Mouse (Mus musculus): ENCODE measurements around the gene Muc1.

The Muc1 gene

DNA sequence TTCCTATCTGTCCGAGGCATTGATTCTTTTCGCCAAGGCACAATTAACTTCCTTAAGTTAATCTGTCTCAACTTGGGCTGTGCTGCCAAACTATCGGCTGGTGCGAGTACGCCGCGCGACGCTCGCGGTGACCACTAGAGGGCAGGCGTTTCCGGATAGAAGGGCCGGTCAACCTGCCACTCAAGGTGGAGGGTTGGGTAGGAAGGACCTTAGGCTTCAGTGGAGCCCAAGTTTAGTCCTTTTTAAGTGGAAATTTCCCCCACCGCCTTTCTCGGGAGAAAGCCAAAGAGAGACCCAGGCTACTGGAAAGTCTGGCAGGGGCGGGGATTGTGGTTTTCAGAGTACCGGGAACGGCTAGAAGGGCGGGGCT, 692 bp upstream of the Muc1 start:
- in situ Hi-C loops (cut with MboI; ENCODE audit: unreplicated experiment in 2 of 2), result loop anchor here in 1 of 2 experiments (10.0 kb wide), 1 partner anchor 283 kb away; no protein-coding TSS in a partner anchor

DNA sequence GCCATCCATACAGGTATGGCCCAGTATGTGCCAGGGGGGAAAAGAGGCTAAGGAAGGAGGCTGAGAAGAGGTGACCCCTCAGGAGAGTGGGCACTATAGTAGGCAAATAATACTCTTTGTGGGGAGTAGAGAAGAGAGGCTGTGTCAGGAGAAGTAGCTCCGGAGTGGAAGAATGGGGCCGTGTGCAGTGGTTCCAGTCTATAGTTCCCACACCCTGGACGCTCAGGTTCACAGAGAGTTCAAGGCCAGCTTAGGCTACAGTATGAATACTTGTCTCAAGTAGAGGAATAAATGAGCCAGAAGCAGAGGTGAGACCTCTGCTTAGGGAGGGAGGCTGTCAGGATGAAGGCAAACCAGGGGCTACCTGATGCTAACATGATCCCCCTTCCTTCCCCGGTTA, 419 bp downstream of the Muc1 start:
- in situ Hi-C loops (cut with MboI; ENCODE audit: unreplicated experiment in 2 of 2), result loop anchor here in 1 of 2 experiments (10.0 kb wide), 1 partner anchor 284 kb away; no protein-coding TSS in a partner anchor

DNA sequence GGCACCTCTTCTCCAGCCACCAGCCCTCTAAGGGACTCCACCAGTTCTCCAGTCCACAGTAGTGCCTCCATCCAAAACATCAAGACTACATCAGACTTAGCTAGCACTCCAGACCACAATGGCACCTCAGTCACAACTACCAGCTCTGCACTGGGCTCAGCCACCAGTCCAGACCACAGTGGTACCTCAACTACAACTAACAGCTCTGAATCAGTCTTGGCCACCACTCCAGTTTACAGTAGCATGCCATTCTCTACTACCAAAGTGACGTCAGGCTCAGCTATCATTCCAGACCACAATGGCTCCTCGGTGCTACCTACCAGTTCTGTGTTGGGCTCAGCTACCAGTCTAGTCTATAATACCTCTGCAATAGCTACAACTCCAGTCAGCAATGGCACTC, 1.7 kb downstream of the Muc1 start:
- in situ Hi-C loops (cut with MboI; ENCODE audit: unreplicated experiment in 2 of 2), result no loop called here

DNA sequence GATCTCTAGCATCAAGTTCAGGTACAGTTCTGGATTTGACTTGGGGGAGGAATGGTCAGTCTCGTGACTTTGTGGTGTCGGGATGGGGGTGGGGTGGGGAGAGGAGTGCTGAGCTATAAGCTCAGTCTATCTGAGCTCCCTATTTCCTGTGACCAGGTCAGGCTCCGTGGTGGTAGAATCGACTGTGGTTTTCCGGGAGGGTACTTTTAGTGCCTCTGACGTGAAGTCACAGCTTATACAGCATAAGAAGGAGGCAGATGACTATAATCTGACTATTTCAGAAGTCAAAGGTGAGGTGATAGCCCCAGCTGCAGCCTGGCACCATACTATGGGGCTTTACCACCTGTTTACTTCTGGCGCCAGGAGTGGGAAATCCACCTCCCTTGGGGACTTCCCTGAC, 2.5 kb downstream of the Muc1 start:
- in situ Hi-C loops (cut with MboI; ENCODE audit: unreplicated experiment in 2 of 2), result no loop called here

DNA sequence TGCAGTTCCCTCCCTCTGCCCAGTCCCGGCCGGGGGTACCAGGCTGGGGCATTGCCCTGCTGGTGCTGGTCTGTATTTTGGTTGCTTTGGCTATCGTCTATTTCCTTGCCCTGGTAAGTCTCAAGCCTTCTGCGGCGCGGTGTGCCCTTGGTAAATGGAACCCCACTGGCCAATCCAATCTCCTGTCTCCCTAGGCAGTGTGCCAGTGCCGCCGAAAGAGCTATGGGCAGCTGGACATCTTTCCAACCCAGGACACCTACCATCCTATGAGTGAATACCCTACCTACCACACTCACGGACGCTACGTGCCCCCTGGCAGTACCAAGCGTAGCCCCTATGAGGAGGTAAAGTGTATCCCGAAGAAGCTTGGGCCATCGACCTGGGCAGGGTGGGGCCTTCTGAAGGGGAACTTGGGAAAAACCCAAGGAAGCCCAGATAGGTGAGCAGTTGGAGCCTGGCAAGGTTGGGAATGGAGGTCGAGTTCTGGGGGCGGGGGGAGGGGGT, 3.0 kb downstream of the Muc1 start:
- in situ Hi-C loops (cut with MboI; ENCODE audit: unreplicated experiment in 2 of 2), result no loop called here

DNA sequence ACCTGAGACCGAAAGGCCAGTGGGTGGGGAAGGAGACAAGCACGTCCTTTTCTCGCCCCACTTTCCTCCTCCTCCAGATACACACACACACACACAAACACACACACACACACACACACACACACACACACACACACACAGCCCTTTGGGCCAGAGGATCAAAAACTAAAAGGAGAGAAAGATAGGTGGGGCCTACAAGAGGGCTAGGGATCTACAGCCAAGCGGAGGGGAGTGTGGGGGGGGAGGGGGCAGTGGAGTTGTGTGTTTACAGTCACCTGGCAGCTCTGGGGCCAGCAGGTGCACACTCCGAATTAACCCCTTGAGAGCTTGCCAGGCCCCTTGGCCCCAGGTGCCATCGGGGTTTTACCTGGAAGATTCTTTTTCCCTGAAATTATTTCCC, 3.8 kb downstream of the Muc1 start:
- in situ Hi-C loops (cut with MboI; ENCODE audit: unreplicated experiment in 2 of 2), result no loop called here

DNA sequence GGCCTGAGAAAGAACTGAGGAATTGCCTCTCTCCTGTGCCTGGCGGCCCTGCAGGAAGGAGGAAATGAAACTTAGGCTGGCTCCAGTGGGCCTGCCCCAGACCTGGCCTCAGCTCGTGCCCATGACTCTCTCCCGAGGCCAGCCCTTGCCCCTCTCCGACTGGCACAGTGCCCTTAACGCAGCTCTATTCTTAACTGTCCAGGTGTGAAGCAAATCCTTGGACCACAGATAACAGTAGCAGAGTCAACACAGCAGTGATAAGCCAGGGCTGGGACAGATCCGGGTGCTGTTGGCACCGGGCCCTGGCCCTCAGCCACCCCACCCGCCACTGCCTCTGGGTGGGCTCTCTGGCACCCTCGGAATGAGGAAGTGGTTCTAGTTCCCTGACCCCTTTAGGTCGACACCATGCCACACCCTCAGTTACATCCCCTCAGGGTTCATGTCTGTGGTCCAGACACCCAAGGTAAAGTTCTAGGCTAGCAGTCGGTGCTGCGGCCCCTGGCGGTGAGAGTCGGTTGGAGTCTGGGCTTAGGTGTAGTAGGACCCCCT, 4.8 kb downstream of the Muc1 start:
- in situ Hi-C loops (cut with MboI; ENCODE audit: unreplicated experiment in 2 of 2), result no loop called here

DNA sequence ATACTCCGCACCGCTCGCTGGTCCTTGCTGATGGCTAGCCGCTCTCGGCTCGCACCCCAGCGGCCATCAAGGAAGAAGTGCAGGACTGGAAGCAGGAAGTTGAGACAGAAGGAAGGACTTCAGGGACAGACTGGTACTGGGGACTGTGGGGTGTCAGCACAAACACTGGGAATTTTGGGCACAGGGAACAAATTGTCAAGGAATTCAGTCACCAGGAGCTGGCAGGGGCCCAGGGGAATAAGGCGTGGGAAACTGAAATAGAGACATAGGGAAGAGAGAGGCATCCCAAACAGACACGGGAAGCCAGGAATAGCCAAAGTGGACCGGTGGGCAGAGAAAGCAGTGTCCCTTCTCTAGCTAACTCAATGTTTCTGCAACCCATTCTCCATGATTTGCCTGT, 7.7 kb downstream of the Muc1 start:
- in situ Hi-C loops (cut with MboI; ENCODE audit: unreplicated experiment in 2 of 2), result no loop called here

DNA sequence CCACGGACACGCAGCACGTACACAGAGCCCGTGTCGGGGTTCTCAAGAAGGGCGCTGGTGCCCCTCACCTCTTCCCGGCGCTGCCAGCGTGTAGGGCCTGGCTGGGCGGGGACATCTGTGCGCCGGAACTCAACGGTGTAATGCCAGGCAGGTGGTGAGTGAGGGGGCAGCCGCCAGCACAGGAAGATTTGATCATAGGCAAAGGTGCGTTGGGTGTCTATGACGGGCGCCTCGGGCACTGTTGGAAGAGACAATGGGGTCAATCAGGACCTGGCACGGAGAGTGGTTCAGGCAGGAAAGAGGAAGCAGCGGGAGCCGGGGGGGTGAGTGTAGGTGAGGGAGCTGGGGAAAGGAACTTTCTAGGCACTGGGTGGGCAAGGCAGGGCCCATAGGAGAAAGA, 8.8 kb downstream of the Muc1 start:
- in situ Hi-C loops (cut with MboI; ENCODE audit: unreplicated experiment in 2 of 2), result no loop called here

DNA sequence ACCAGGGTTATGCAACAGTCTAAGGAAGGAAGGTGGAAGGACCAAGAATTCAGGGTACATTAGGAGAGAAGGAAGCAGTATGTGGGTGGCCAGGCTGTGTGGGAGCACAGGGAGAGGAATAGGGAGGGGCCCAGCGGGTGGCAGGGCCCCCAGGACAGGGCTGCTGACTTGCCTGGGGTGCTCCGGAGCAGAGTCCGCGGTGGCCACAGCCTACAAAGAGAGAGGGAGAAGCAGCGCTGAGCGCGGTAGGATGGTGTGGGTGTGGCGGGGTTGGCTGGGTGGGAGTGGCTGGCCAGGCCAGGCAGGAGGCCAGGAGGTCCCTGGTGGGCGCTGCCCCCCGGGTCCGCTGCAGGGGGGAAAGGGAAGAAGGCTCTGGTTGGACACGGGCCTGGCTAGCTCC, 9.6 kb downstream of the Muc1 start:
- in situ Hi-C loops (cut with MboI; ENCODE audit: unreplicated experiment in 2 of 2), result no loop called here

DNA sequence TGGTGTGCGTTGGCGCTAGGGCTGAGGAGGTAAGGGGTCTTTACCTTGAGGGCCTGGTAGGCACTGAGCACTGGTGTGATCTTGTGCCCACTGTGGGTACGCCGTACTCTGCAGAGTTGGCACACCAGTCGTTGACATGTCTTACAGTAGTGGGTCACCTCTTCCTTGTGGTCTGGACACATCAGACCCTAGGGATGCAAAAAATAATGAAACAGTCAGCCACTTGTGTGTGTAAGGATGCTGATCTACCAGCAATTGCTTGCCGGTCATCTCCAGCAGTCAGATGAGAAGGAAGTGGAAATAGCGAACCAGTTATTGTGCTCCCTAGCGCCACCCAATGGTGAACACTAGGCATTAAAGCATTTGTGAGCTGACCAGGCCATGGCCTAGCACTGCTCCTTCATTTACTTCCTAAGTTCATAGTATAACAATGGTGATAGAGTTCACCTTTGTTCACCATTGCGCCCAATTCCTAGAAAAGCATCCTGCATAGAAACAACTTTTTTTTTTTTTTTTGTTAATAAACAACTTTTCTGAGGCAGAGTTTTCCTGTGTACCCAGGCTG, 13.6 kb downstream of the Muc1 start:
- in situ Hi-C loops (cut with MboI; ENCODE audit: unreplicated experiment in 2 of 2), result loop anchor here in 1 of 2 experiments (10.0 kb wide), 2 partner anchors 242 to 532 kb away; partner anchors contain the start of gene Ube2q1

DNA sequence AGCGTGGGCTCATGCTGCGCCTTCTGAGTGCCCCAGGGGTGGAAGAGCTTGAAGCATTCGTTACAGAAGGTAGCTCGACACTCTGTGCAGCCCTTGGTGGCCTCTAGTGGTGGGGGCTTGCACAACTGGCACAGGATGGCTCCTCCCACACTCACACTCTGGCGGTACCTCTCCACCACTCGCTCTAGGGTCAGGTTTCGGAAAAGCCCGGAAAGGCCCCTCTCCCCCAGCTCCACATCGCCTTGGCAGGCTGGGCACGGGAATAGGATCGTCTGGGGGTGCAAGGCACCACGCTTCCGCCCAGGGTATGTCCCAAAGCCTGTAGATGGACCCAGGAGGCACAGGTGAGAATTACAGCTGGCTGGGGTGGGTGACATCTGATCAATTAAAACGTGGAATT, 14.8 kb downstream of the Muc1 start:
- in situ Hi-C loops (cut with MboI; ENCODE audit: unreplicated experiment in 2 of 2), result loop anchor here in 1 of 2 experiments (10.0 kb wide), 2 partner anchors 241 to 531 kb away; partner anchors contain the start of gene Ube2q1

DNA sequence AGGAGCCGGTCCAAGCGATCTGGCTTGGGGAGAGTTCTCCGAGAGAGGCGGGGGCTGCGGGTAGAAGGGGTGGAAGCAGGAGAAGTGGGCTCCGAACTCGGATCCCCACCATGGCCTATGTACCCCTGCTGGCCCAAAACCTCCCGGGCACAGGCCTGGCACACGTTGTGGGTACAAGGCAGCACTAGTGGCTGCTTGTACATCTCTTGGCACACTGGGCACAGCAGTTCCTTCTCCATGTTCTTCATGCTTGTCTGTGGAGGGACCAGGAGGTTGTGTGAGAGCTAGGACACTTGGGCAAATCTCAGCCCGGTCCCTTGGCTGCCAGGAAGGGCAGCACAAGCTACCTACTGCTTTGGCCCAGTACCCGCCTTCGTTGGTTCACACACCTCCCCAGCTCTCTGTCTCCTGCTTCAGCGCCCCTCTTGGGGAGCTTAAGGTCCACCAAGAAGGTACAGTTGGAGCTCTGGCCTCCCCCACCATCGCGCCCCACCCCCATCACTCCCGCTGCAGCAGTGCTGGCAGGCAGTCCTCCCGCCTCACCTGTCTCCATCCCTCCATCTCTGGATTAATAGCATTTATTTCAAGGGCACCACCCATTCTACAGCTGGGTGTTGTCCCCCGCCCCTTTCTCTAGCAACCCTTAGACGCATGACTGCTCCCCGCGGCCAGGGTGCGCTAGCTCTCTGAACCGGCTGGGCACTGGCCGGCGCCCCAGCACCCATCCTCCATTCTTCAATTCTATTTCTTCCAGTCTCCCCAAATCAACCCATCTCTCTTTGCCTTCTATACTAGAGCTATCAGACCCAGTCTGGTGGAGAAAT, 15.5 kb downstream of the Muc1 start:
- in situ Hi-C loops (cut with MboI; ENCODE audit: unreplicated experiment in 2 of 2), result loop anchor here in 1 of 2 experiments (10.0 kb wide), 2 partner anchors 240 to 530 kb away; partner anchors contain the start of gene Ube2q1

DNA sequence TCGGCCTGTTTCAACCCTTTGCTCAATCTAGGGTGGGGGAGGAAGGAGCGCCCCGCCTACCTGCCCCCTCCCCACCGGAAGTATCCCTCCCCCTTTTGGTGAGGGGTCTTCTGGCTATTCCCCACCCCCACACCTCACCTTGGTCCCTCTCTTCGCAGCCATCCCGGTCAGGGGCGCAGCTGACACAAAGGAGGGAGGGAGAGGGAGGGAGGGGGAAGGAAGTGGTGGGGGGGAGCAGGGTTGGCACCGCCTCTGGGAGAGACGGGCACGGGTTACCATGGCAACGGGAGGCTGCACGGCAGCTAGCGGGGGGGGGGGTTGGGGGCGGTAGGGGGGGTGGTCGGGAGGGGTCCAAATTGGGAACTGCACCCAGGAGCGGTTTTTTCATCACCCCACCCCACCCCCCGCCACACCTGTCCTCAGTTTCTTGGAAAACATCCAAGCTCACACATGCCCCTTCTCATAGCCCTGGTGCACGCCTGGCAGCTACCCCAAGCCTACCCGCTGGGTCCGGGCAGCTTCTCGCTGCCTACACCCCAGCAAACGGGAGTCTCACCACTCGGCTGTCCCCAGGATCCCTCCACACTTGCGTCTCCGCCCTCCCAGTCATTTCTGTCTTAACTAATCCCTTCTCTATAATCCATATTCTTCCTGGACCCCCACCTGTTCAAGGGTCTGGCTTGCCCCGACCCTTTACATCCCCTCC, 16.3 kb downstream of the Muc1 start:
- in situ Hi-C loops (cut with MboI; ENCODE audit: unreplicated experiment in 2 of 2), result loop anchor here (5.0 to 10.0 kb wide), 4 partner anchors 37 to 530 kb away; partner anchors contain the start of genes Efna1 (in 2 of the 2) and Ube2q1 (in 1 of the 2)

DNA sequence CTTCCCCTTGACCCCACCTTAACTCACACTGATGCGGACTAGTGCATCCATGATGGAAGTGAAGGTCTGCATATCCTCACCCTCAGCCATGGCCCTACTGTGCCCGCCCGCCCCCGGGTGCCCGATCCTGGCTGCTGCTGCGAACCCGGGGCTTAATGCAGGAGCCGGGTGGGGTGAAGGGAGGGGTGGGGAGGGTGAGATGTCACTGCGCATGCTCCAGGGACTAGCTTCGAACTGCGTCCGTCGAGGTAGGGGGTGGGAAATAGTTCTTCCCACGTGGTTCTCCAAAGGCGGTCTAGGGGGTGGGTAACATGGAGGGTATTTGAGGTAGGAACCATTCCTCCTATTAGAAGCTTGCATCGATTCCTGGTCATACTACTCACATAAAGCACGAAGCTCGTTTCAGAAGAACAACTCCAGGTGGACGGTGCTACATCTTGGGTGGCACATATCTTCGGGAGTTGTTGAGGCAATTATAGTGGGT, 16.9 kb downstream of the Muc1 start, which contains the start of gene Krtcap2:
Krtcap2 (plus strand) TSS at position 279 of the 484 bp plus-strand sequence.
- in situ Hi-C loops (cut with MboI; ENCODE audit: unreplicated experiment in 2 of 2), result loop anchor here (5.0 to 10.0 kb wide), 4 partner anchors 37 to 529 kb away; partner anchors contain the start of genes Efna1 (in 2 of the 2) and Ube2q1 (in 1 of the 2)

DNA sequence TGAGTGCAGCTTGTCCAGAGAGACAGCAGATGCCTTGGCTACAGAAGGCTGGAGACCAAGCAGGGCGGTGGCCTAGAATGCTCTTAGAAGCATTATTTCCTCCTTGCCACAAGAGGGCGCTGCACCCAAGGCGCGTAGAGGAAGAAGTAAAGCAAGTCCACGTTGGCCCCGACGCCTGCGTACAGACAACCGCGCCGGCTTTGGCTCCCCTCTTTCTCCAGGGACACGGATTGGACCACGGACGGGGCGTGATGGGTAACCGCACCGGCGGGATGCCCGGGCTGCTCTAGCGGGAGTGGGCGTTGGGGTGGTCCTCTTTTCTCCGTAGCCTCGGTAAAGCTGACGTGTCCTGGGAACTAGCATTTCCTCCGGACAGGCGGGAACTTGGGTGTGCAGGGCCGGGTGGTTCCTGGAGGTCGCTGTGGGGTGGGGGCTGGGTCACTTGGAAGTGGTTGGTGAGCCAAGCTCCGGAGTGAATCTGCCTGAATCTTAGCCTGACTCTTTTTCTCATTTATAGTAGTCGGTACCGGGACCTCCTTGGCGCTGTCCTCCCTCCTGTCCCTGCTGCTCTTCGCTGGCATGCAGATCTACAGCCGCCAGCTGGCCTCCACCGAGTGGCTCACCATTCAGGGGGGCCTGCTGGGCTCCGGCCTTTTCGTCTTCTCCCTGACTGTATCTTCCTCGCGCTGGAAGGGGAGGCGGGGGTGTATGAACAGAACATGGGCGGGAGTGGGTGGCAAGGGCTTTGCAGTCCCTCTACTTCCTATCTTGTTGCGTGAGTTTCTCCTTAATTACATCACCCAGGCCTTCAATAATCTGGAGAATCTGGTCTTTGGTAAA, 17.6 kb downstream of the Muc1 start, which contains the start of gene Trim46:
Trim46 (minus strand) TSS at position 49 of the 840 bp plus-strand sequence.
- in situ Hi-C loops (cut with MboI; ENCODE audit: unreplicated experiment in 2 of 2), result loop anchor here (5.0 to 10.0 kb wide), 4 partner anchors 36 to 528 kb away; partner anchors contain the start of genes Efna1 (in 2 of the 2) and Ube2q1 (in 1 of the 2)

DNA sequence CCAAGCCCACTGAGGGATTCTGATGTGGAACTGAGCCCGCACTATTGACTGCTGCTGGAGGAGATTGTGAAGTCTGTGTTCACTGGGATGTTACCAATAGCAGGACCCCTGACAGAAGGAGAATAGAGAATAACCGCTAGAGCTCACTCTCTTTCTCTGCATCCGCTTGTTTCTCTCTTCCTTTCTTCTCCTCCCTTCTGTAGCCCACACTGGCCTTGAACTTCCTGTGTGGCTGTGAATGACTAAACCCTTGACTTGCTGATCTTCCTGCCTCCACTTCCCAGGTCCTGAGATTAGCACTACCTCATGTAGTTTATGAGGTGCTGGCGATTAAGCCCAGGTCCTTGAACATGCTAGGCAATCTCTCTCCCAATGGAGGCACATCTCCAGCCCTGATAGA, 18.6 kb downstream of the Muc1 start:
- in situ Hi-C loops (cut with MboI; ENCODE audit: unreplicated experiment in 2 of 2), result loop anchor here (5.0 to 10.0 kb wide), 4 partner anchors 35 to 527 kb away; partner anchors contain the start of genes Efna1 (in 2 of the 2) and Ube2q1 (in 1 of the 2)

DNA sequence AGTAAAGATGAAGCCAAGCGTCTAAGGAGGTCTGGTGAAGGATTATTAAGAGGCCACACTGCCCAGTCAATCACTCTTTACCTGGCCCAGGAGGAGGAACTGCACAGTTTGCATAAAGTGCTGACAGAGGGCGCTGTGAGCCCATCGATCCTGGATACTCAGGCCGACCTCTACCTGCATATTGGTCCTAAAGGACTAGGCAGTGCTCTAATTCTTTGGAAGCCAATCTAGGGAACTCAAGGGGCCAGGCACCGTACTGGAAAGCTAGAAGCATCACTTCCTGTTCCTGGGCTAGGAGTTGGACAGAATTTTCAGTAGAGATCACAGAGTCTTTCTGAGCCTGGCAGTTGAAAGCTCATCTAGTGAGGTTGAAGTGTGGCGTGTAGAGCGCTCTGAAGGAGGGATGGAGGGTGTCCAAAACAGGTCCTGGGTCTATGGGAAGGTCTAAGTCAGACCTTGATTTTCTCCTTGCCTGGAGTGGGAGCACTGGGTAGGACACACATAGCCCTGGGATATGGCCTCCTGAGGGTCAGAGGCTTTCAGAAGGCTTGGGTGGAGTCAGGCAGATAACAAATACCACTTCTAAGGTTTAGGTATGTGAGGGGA, 21.7 kb downstream of the Muc1 start:
- in situ Hi-C loops (cut with MboI; ENCODE audit: unreplicated experiment in 2 of 2), result no loop called here
